Mouse (Mus musculus) telencephalon, adult 2 months (tissue): Measurements from ENCODE around the gene Ptprm.
A peak's percentile ranks its signal among the peaks of the same experiment; 100 is the strongest.
"Not testable (repeated sequence)": the region's sequence is repeated elsewhere in the genome, so short reads cannot be mapped to it uniquely, and the experiment has no call there.

Source experiments
- DNase-seq: peaks from one replicate; pipeline ENCODE4 v3.0.0-alpha.2; 2011; ENCODE audit warnings: low read depth, low spot score

Ptprm gene

GRCm38 (mm10) chr17:66877582-66877981 is 476.7 kb downstream of the Ptprm start:
- no peak for DNase-seq

GRCm38 (mm10) chr17:66874810-66875209 is 479.4 kb downstream of the Ptprm start:
- DNase-seq: no peak

GRCm38 (mm10) chr17:66871396-66871795 is 482.9 kb downstream of the Ptprm start:
- no peak for DNase-seq

GRCm38 (mm10) chr17:66869581-66870002 is 484.7 kb downstream of the Ptprm start:
- no peak for DNase-seq

GRCm38 (mm10) chr17:66864441-66864840 is 489.8 kb downstream of the Ptprm start:
- no peak for DNase-seq

DNA sequence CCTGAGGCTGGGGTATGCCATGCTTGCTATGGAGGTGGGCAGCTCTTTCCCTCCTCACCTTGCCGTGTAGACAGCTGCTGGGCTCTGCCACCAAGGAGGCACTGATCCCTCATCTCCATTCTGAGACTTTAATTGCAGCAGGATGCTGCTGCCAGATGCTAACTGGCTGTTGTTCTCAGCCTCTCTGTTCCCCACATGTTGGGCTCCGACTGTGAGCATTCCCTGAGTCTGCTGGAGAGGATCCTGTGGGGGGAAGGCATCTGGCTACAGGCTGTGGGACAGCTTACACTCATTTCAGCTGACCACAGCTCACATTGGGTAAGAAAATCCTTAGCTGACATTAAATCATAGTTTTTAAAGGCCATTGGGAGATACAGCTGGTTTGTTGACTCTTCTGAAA is 492.7 kb downstream of the Ptprm start:
- DNase-seq: no peak

DNA sequence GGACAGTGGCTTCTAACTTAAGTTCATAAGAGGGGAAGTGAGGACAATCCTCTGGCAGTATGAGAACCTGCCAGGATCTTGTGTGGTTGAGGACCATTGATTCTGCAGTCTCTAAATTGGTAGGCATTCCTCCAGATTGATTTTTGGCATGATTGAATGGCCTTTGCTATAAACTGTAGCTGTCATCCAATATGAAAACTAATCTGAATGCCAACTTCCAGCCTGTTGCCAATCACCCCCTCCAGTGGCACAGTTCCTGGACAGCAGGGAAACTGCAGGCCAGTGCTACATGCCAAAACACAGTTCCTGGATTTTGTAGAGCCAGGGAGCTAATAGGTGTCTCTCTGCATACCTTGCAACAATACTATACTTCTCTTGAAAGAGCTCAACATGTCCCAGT is 495.5 kb downstream of the Ptprm start:
- DNase-seq: no peak

GRCm38 (mm10) chr17:66852496-66852895 is 501.8 kb downstream of the Ptprm start:
- DNase-seq: no peak

- DNase-seq: not testable (repeated sequence)
Measured at GRCm38 (mm10) chr17:66847011-66847410, 507.2 kb downstream of the Ptprm start.

- no peak for DNase-seq
Measured at GRCm38 (mm10) chr17:66822347-66822746, 531.9 kb downstream of the Ptprm start.

DNA sequence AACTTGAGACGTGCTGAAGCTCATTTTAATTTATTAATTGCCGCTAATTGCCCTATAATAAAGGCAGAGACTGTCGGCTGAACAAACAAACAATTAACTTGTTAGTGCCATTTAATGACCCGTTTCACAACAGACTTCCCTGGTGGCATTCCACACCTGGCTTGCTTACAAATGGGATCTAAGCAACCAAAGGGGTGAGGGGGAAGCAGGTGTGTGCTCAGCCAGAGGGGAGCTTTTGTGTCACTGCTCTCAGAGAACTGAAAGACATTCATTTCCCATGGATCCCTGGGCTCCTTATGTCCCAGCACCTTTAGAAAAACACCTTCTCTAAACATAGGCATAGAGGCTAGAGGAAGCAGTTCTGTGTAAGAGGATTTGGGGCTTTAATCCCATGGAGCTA is 536.9 kb downstream of the Ptprm start:
- no peak for DNase-seq

DNA sequence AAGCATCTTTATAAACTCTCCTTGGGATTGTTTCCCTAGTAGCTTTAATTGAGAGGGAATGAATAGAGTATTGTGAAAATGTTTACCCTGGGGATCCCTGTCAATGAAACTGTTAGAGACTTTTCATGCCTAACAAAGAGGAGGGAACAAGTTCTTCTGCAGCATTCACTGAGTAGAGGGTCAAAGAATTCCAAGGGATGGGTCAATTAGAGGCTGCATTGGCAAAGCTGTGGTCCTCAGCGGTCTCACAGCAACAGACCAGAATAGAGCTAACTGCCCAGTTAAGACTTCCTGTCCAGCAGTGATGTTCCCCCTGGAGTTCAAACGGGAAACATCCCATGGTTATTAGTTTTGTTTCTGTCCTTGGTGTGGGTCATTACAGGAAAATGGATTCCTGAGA is 538.3 kb downstream of the Ptprm start:
- no peak for DNase-seq

GRCm38 (mm10) chr17:66813786-66814185 is 540.5 kb downstream of the Ptprm start:
- no peak for DNase-seq

DNA sequence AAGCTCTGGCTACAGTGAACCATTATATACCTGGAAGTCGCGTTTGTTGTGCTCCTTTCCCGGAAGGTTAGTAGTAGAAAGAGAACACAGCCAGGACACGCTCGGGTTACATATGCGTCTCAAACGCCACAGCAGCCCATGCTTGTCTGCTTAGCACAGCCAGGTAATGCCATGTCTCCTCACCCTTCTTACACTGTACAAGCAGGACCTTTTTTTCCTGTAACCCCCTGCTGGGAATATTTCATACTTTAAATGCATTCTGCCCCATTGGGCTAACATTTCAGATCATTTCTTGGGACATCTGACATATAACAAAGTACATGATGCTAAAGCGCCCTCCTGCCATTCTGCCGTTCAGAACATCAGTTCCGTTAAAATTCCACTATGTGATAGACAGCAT is 540.9 kb downstream of the Ptprm start:
- DNase-seq: no peak

GRCm38 (mm10) chr17:66809786-66810185 is 544.5 kb downstream of the Ptprm start:
- no peak for DNase-seq

DNA sequence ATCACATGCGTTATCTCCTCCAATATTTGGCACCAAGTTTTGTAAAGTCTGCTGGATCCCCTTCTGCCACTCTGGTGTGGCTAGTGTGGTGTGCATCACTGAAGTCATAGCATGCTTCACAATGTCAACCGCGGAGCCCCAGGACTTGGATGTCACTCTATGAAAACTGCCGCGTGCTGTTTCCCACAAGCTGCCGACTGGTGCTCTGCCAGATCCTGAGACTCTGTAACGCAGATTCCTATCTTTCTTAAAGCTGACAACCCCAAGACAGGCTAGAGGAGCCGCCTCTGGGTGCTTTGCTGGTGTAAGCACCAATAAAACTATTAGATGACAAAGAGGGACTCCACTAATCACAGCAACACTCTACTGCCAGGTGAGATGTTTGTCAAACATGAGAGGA is 546.1 kb downstream of the Ptprm start:
- no peak for DNase-seq

DNA sequence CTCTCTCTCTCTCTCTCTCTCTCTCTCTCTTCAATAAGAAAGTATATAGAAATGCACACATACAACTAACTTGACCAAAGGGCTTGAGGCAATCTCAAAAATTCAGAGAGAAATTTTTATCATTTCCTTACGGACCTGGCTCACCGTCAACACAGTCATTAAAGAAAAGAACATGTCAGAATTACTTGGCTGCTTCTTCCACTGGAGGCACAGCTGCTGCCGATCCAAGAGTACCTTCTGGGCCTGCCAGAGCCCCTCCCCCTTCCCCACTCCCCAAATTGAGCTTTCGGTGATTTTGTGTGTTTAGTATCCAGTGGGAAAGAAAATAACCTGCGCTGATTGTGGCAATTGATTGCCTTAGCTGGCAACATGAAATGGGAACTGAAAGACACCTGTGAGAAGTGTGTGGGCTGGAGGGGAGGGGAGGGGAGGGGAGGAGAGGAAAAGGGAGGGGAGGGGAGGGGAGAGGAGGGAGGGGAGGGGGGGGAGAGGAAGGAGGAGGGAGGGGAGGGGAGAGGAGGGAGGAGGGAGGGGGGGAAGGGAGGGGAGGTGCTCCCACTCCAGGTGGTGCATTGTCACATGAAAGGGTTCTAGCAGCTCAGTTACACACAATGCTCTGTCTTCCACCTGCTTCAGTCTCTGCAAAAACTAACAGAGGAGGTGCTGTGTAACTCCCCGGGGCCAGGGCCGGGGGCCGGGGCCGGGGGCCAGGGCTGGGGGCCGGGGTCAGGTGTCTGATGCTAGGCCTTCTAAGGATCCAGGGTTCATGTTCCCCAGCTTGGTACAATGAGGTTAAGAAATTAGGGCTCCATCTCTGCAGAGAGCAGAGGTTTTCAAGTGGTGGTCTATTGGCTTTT is 552.2 kb downstream of the Ptprm start:
- DNase-seq: no peak

DNA sequence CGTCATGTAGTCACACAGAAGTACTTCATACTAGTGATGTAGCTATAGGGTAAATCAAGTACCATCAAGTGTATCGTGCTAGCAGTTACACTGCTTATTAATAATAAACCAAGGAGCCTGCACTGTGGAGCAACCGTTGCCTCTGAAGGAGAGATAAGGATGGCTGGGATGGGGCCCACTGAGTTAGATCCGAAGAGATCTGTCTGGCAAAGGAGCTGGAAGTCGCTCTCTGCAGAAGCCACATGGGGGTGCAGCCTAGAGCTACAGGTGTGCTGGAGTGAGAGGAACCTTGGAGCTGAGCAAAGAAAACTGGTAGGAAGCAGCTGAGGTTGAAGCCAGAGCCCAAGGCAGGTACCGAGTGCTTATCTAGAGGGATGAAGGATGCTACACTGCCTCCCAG is 554.0 kb downstream of the Ptprm start:
- no peak for DNase-seq

- DNase-seq: no peak
Measured at GRCm38 (mm10) chr17:66786166-66786565, 568.1 kb downstream of the Ptprm start.

GRCm38 (mm10) chr17:66785586-66785985 is 568.7 kb downstream of the Ptprm start:
- DNase-seq: no peak

DNA sequence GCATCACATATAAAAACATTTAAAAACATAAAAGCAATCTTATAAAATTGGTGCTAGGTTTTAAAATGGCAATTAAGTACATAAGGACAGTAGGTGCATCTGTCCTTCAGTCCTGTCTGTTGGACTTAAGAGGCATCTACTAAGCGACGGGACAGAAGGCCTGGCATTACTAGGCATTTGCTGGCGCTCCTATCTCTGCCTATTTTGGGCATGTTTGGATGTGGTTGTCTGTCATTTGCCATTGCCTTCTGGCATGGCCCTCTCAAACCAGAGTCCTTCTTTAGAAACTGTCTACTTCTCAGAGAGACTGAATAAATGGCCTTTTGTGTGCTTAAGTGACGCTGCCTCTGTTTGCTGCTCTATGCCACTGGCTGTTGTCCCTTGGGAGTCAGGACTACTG is 570.7 kb downstream of the Ptprm start:
- no peak for DNase-seq

DNA sequence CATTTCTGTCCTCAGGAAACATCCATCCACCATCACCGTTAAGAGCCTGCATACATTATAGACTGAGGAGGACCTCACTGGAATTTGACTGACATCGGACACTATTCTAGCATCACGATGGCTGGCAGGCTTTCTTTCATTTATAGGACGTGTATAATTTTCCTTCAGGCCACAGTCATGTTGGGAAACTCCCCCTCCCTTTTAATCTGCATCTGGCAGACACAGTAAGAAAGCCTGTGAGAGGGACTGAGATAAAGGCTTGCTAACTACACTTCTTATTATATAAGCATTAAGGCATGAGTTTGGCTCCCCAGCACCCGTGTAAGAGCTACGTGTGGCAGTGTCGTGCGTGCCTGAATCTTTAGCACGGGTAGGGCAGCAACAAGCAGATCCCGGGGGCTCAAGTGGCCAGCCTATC is 571.2 kb downstream of the Ptprm start:
- no peak for DNase-seq

GRCm38 (mm10) chr17:66781910-66782309 is 572.3 kb downstream of the Ptprm start:
- peak; percentile 83 for DNase-seq

GRCm38 (mm10) chr17:66779026-66779425 is 575.2 kb downstream of the Ptprm start:
- no peak for DNase-seq
